Mouse (Mus musculus) stomach, embryonic 14.5 days (tissue): ENCODE data around the gene Defa2. TPM values are rescaled to one million over a fixed set of nuclear protein-coding genes. Genes with fewer than 3 reads are reported as not detected.
"Not testable (repeated sequence)": the region's sequence is repeated elsewhere in the genome, so short reads cannot be mapped to it uniquely, and the experiment has no call there.

Source experiments
- ATAC-seq: fragments of 200-750 bp; cut with Nextera tagmentation; 2 replicates; pipeline ENCODE4 v1.8.0; 2017; ENCODE audit warnings: low read depth, moderate TSS enrichment; ENCODE audit not compliant: insufficient number of reproducible peaks, insufficient read depth, low FRiP score
- H3K27ac ChIP-seq: fragments of 300-500 bp; sonication (generic); 2 replicates; pipeline ENCODE4 v1.5.1; 2014; ENCODE audit warnings: mild to moderate bottlenecking, low read length, moderate library complexity, mixed read lengths
- H3K27me3 ChIP-seq: fragments of 300-500 bp; sonication (generic); 2 replicates; pipeline ENCODE4 v1.6.1; 2014; ENCODE audit warnings: low read length, control low read depth, mixed read lengths; ENCODE audit not compliant: control insufficient read depth, insufficient read depth
- H3K36me3 ChIP-seq: fragments of 300-500 bp; sonication (generic); 2 replicates; pipeline ENCODE4 v1.6.1; 2014; ENCODE audit warnings: mild to moderate bottlenecking, control low read depth, low read length, moderate library complexity, mixed read lengths; ENCODE audit not compliant: control insufficient read depth, insufficient read depth
- H3K4me1 ChIP-seq: fragments of 300-500 bp; sonication (generic); 2 replicates; pipeline ENCODE4 v1.6.1; 2014; ENCODE audit warnings: low read length, control low read depth, mixed read lengths; ENCODE audit not compliant: control insufficient read depth, insufficient read depth
- H3K4me2 ChIP-seq: fragments of 300-500 bp; sonication (generic); replicated peaks from 2 replicates; pipeline ENCODE4 v1.6.1; 2014; ENCODE audit warnings: low read depth, low read length, control low read depth
- H3K4me3 ChIP-seq: fragments of 300-500 bp; sonication (generic); 2 replicates; pipeline ENCODE4 v1.5.1; 2014; ENCODE audit warnings: low read depth, low read length, control low read depth
- H3K9ac ChIP-seq: fragments of 300-500 bp; sonication (generic); replicated peaks from 2 replicates; pipeline ENCODE4 v1.6.1; 2014; ENCODE audit warnings: low read depth, mild to moderate bottlenecking, control low read depth, low read length, moderate library complexity, mixed read lengths
- H3K9me3 ChIP-seq: fragments of 300-500 bp; sonication (generic); 2 replicates; pipeline ENCODE4 v1.6.1; 2016; ENCODE audit warnings: low read depth, low read length, control low read depth; ENCODE audit not compliant: control insufficient read depth
- WGBS: fragments of 180-500 bp; shearing (Covaris S2); extraction: QIAGEN DNeasy Blood & Tissue Kit; methylation state at CpG from one replicate; pipeline ENCODE4 v1.1.7; 2014; 5-methylcytosine and 5-hydroxymethylcytosine counted together
- polyA plus RNA-seq: library from polyadenylated mRNA; unstranded; fragments of >200 nt; fragmentation: Nextera tagmentation; extraction: Ambion mirVana; gene quantifications from 2 replicates; pipeline ENCODE4 v1.2.1, GENCODE M21; 2014

Gene Defa2
- polyA plus RNA-seq: not detected in 2 replicates

DNA sequence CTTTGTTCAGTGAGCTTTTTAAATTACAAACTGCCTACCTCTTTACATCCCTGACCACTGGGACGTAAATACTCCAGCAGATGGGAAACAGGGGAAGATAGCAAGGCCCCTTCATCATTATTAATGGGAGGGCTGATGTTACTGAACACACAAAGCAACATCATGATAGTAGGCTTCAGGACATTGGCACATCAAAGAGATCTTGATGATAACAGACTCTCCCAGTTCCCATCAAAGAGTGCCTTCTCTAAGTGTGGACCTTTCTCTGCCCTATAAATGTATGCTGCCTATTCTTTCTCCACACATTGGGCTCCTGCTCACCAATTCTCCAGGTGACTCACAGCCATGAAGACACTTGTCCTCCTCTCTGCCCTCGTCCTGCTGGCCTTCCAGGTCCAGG, at the start of gene Defa2:
Defa2 (plus strand) TSS at position 301 of the 400 bp plus-strand sequence.
- ATAC-seq, H3K4me1 ChIP-seq, H3K4me2 ChIP-seq, H3K27ac ChIP-seq, H3K4me3 ChIP-seq, H3K27me3 ChIP-seq, H3K9ac ChIP-seq, H3K36me3 ChIP-seq, H3K9me3 ChIP-seq: not testable (repeated sequence)
- WGBS: no CpG with 5 or more reads among the region's 2 CpGs

DNA sequence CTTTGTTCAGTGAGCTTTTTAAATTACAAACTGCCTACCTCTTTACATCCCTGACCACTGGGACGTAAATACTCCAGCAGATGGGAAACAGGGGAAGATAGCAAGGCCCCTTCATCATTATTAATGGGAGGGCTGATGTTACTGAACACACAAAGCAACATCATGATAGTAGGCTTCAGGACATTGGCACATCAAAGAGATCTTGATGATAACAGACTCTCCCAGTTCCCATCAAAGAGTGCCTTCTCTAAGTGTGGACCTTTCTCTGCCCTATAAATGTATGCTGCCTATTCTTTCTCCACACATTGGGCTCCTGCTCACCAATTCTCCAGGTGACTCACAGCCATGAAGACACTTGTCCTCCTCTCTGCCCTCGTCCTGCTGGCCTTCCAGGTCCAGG, 13.2 kb downstream of the Defa2 start, which contains the start of gene Defa33:
Defa33 (plus strand) TSS at position 301 of the 400 bp plus-strand sequence.
- not testable (repeated sequence) for H3K9me3 ChIP-seq, H3K4me1 ChIP-seq, H3K4me2 ChIP-seq, H3K4me3 ChIP-seq, H3K27ac ChIP-seq, H3K27me3 ChIP-seq, ATAC-seq, H3K9ac ChIP-seq, H3K36me3 ChIP-seq
- WGBS: no CpG with 5 or more reads among the region's 2 CpGs

DNA sequence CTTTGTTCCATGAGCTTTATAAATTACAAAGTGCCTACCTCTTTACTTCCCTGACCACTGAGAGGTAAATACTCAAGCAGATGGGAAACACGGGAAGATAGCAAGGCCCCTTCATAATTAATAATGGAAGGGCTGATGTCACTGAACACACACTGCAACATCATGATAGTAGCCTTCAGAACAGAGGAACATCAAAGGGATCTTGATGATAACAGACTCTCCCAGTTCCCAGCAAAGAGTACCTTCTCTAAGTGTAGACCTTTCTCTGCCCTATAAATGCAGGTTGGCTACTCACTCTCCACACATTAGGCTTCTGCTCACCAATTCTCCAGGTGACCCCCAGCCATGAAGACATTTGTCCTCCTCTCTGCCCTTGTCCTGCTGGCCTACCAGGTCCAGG, 48.8 kb downstream of the Defa2 start, which contains the start of gene Defa36:
Defa36 (plus strand) TSS at position 301 of the 400 bp plus-strand sequence.
- not testable (repeated sequence) for H3K9me3 ChIP-seq, H3K4me2 ChIP-seq, H3K4me3 ChIP-seq, H3K4me1 ChIP-seq, ATAC-seq, H3K36me3 ChIP-seq, H3K27ac ChIP-seq, H3K27me3 ChIP-seq, H3K9ac ChIP-seq
- no CpG with 5 or more reads among the region's 1 CpGs for WGBS

Other genes with a start within 250 kb of the Defa2 start
- gene Defa30, start 243.9 kb upstream of the Defa2 start, polyA plus RNA-seq: not detected in 2 replicates
- gene Defa22, start 216.2 kb upstream of the Defa2 start, polyA plus RNA-seq: not detected in 2 replicates
- not detected in 2 replicates for gene Defa31, start 186.9 kb upstream of the Defa2 start, polyA plus RNA-seq
- gene Gm15293, start 177.0 kb upstream of the Defa2 start, polyA plus RNA-seq: not detected in 2 replicates
- gene Gm15292, start 128.8 kb upstream of the Defa2 start, polyA plus RNA-seq: not detected in 2 replicates
- not detected in 2 replicates for gene Defa27, start 63.0 kb upstream of the Defa2 start, polyA plus RNA-seq
- gene Defa29, start 51.5 kb upstream of the Defa2 start, polyA plus RNA-seq: not detected in 2 replicates
- gene Defa33, start 13.3 kb downstream of the Defa2 start, polyA plus RNA-seq: not detected in 2 replicates
- not detected in 2 replicates for gene Defa36, start 48.9 kb downstream of the Defa2 start, polyA plus RNA-seq
- gene Gm7849, start 78.0 kb downstream of the Defa2 start, polyA plus RNA-seq: not detected in 2 replicates
- not detected in 2 replicates for gene Defa20, start 130.7 kb downstream of the Defa2 start, polyA plus RNA-seq
- gene Defa32, start 150.5 kb downstream of the Defa2 start, polyA plus RNA-seq: not detected in 2 replicates
- gene Defa37, start 186.9 kb downstream of the Defa2 start, polyA plus RNA-seq: not detected in 2 replicates
- gene Defa28, start 204.5 kb downstream of the Defa2 start, polyA plus RNA-seq: not detected in 2 replicates
- not detected in 2 replicates for gene Gm7861, start 216.0 kb downstream of the Defa2 start, polyA plus RNA-seq
- not detected in 2 replicates for gene Defa26, start 239.7 kb downstream of the Defa2 start, polyA plus RNA-seq